Mouse (Mus musculus) embryo, embryonic 11.5 days (tissue): ENCODE data around the gene Pigp.
"Not testable (repeated sequence)": the region's sequence is repeated elsewhere in the genome, so short reads cannot be mapped to it uniquely, and the experiment has no call there.

Experiments used
- DNase-seq: peaks from one replicate; pipeline ENCODE4 v3.0.0-alpha.2; 2012; ENCODE audit warnings: low read depth, low spot score

Gene Pigp

GRCm38 (mm10) chr16:94358091-94358490, 13.6 kb downstream of the Pigp start:
- no peak for DNase-seq

GRCm38 (mm10) chr16:94356776-94357494, 14.7 kb downstream of the Pigp start:
- DNase-seq, result no peak

- no peak for DNase-seq
Measured at GRCm38 (mm10) chr16:94356046-94356445, 15.6 kb downstream of the Pigp start.

GRCm38 (mm10) chr16:94354450-94354849, 17.2 kb downstream of the Pigp start:
- no peak for DNase-seq

DNA sequence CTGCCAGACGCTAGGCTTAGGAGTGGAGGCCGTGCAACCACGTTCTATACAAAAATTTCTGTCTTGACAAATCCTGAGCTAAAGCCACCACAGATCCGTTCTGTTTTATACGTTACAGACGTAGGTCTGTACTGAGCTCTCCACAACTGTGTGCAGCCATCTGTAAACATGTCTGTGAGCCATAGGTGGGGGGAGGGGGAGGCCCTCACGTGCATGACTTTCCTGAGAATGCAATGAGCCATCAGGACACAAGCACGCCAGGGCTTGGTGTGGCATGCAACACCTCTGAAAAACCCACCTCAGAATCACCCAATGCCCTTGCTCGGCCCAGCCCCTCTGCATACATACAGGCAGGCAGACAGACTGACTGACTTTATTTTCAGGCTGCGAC, 21.4 kb downstream of the Pigp start:
- no peak for DNase-seq

DNA sequence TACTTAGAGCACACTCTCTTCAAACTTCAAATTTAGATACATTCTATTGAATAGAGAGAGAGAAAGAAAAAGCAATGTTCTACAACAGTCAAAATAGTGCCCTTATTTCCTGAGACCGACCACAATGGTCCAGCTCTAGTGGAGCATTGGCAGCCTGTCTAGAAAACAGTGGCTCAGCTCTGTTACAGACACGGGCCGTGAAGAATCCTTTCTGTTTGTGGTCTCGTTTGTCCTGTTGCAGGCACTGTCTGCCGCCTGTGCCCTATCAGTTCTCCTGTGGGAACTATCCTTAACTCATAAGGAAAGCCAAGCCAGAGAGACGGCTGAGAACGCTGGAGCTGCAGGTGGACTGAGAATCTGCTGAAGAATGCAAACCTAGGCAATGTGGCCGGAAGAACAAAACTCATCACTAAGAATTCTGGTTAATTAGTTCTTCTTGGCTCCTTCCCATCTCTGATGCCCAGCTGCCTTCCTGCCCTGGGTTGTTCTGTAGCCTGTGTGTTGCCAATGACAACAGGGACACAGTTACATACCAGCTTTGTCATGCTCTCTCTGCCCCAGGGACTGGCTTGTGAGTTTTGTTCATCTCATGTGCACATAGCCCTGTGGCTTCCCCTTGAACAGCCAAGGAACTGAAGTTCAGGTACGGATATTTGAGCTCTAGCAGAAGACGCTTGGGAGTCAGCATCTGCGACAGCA, 21.9 kb downstream of the Pigp start:
- DNase-seq, result no peak

DNA sequence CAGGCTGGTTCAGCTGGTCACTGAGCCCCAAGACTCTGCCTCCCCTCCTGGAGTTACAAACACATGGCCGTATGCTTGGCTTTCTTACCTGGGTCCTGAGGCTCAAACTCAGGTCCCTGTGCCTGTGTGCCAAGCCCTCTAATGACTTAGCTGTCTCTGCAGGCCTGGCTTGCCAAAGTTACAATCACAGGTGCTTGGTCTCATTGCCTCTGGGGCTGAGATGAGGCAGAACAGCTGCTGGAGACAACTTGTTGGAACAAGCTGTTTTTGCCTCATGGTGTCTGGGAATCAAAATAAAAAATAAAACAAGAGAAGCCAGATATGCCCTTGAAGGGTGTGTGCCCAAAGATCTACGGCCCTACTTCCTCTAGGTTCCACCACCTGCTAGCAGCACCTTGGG, 22.9 kb downstream of the Pigp start:
- no peak for DNase-seq

- DNase-seq, result no peak
Measured at GRCm38 (mm10) chr16:94347080-94347731, 24.4 kb downstream of the Pigp start.

DNA sequence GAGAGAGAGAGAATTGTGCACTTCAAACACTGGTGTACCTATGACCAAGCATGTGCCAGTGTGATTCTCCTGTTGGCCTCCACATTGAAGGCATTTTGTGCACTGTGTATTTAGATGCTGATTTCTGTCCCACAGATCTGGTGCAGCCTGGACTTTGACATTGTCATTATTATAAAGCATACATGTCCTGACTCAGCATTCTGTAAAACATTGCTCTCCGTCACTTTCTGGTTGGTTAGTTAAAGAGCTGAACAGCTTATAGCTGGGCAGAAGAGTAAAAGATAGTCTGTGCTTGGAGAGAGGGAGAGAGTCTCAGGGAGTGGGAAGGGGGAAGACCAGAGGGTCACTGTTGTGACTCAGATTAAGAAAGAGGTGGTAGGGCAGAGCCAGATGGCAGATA, 25.9 kb downstream of the Pigp start:
- no peak for DNase-seq

DNA sequence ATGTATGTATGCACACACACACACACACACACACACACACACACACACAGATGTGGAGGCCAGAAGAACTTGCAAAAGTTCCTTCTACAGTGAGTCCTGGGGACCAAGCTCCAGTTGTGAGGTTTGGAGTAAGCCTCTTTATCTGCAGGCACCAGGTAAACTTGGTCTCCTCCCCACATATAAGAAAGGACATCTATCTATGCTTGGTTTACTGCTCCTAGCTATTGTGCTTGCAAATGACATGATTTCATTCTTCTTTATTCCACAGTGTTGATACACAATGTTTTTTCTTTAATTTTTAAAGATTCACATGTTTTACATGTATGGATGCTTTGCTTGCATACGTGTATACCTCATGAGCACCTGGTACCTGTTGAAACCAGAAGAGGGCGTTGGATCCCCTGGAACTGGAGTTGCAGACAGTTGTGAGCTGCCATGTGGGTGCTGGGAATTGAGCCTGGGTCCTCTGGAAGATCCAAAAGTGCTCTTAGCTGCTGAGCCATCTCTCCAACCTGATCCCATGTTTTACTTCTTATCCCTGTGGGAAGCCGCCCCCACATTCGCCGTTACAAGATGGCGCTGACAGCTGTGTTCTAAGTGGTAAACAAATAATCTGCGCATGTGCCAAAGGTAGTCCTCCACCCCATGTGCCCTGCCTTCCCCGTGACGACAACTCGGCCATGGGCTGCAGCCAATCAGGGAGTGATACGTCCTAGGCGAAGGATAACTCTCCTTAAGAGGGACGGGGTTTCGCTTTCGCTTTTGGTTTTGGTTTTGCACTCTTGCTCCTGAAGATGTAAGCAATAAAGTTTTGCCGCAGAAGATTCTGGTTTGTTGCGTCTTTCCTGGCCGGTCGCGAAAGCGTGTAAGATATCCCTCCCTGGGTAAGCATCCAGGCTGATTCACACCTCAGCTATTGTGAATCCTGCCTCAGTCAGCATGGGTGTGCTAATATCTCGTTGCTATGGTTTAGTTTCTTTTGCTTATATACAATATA, 32.2 kb downstream of the Pigp start:
- not testable (repeated sequence) for DNase-seq

DNA sequence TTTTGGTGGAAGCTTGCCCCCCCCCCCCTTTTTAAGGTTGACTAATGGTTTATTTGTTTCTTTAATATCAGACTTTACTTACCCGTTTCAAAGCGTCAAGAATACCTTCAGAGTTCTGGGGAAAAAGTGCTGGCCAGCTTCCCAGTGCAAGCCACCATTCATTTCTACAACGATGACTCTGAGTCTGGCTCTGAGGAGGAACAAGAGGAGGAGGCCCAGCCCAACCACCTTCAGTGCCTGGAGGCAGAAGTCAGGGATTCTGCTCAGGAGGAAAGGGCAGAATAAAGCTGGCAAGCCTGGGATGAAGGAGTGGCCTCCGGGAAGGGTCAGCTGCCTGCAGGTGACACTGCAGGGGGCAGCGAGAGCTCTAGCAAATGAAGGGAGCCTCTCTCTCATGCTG, 36.0 kb downstream of the Pigp start:
- no peak for DNase-seq

DNA sequence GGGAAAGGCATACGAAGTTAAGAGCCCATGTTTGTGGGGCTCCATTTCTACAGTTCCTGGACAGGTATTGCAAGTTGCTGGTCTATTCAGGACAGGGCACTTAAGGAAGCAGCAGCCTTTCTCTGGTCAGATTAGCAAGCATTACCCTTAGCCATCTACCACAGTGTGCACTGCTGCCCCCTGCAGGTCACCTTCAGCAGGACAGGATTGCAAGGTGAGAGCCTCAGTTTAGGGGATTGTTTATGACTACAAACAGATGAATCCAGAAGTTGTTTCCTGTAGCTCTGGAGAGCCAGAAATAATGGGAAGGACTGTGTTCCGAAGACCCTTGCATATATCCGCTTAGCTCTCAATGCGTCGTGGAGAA, 39.8 kb downstream of the Pigp start:
- DNase-seq, result no peak

- no peak for DNase-seq
Measured at GRCm38 (mm10) chr16:94331233-94331885, 40.3 kb downstream of the Pigp start.

GRCm38 (mm10) chr16:94330429-94330828, 41.2 kb downstream of the Pigp start:
- no peak for DNase-seq

GRCm38 (mm10) chr16:94328881-94329867, 42.5 kb downstream of the Pigp start:
- no peak for DNase-seq

- DNase-seq, result no peak
Measured at GRCm38 (mm10) chr16:94327781-94328711, 43.6 kb downstream of the Pigp start, which contains the start of gene Ripply3. TSS of gene Ripply3 (plus strand) at chr16:94328420.

GRCm38 (mm10) chr16:94326008-94326407, 45.6 kb downstream of the Pigp start:
- no peak for DNase-seq

DNA sequence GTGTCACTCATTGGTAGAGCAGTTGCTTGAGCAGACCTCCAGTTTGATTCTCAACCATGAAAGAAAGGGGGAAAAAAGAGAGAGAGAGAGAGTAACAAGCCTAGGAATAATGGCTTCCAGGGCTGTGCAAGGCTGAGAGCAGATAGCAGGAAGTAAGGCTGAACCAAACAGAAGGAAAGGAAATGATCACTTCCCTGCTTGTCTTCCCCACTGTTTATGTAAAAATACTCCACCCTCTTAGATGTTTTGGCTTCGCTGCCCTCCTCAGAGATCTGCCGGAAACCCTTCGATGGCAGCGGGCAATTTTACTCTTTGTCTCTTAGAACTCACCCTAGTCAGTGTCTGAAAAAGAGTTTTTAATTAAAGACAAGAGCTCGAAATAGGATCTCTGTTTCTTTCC, 48.0 kb downstream of the Pigp start:
- DNase-seq, result no peak

- DNase-seq, result no peak
Measured at GRCm38 (mm10) chr16:94320223-94320622, 51.4 kb downstream of the Pigp start.
